Mouse (Mus musculus) CH12.LX (cell line): ENCODE results near the gene Rbm19. TPM values are rescaled to one million over a fixed set of nuclear protein-coding genes. Genes with fewer than 3 reads are reported as not detected.

Experiments used
- DNase-seq: peaks from one replicate; pipeline ENCODE4 v3.0.0-alpha.2; 2013; ENCODE audit errors: extremely low read depth
- H3K27ac ChIP-seq: 2 replicates; pipeline ENCODE4 v1.5.1; 2012; ENCODE audit warnings: low read depth, mild to moderate bottlenecking, control low read depth, moderate library complexity; ENCODE audit not compliant: insufficient read depth
- H3K27me3 ChIP-seq: replicated peaks from 2 replicates; pipeline ENCODE3; 2012; ENCODE audit warnings: inconsistent platforms
- H3K36me3 ChIP-seq, 2 experiments: replicated peaks in 1 of 2; 2 replicates each; pipeline versions ENCODE3 to v1.6.1; 2012; ENCODE audit warnings: inconsistent platforms in 1 of 2, low read length in 1 of 2, mild to moderate bottlenecking in 1 of 2, mixed read lengths in 1 of 2, moderate library complexity in 1 of 2; ENCODE audit not compliant: control insufficient read depth in 1 of 2, insufficient read depth in 1 of 2
- H3K4me1 ChIP-seq, 2 experiments: 2 replicates each; pipeline ENCODE4 v1.6.1; 2012; ENCODE audit warnings: inconsistent platforms in 1 of 2, moderate library complexity in 1 of 2; ENCODE audit not compliant: insufficient read depth in 2 of 2, control insufficient read depth in 1 of 2
- H3K4me2 ChIP-seq: 2 replicates; pipeline ENCODE4 v1.6.1; 2012; ENCODE audit warnings: low read depth, mild to moderate bottlenecking, control low read depth; ENCODE audit not compliant: poor library complexity, insufficient read depth, severe bottlenecking
- H3K4me3 ChIP-seq, 3 experiments: fragments of 150-350 bp in 1 of 3; sonication (generic) in 1 of 3; replicated peaks in 1 of 3; 2 replicates each; pipeline versions ENCODE3 to v1.5.1; 2011 to 2012; ENCODE audit warnings: low read depth in 2 of 3, low read length in 2 of 3, mild to moderate bottlenecking in 2 of 3, moderate library complexity in 2 of 3, control low read depth in 1 of 3, improper control_type of control experiment in 1 of 3, inconsistent platforms in 1 of 3, mixed read lengths in 1 of 3; ENCODE audit not compliant: poor library complexity in 1 of 3
- H3K79me2 ChIP-seq: replicated peaks from 2 replicates; pipeline ENCODE4 v1.6.1; 2012; ENCODE audit warnings: mild to moderate bottlenecking, moderate library complexity; ENCODE audit not compliant: control insufficient read depth, poor library complexity, insufficient read depth, severe bottlenecking; ENCODE audit errors: extremely low read depth
- H3K9ac ChIP-seq: 2 replicates; pipeline ENCODE4 v1.6.1; 2012; ENCODE audit warnings: low read depth, mild to moderate bottlenecking, control low read depth, moderate library complexity; ENCODE audit not compliant: insufficient read depth
- H3K9me3 ChIP-seq: replicated peaks from 2 replicates; pipeline ENCODE3; 2012; ENCODE audit warnings: low read length, inconsistent platforms, mixed read lengths
- BHLHE40 ChIP-seq: IDR thresholded peaks from 2 replicates; pipeline ENCODE4 v1.6.1; 2011; ENCODE audit warnings: mild to moderate bottlenecking, low read depth, low read length, improper control_type of control experiment
- CTCF ChIP-seq, 2 experiments: IDR thresholded peaks in 1 of 2; conservative IDR thresholded peaks in 1 of 2; 2 replicates each; pipeline ENCODE4 v1.5.1; 2011 to 2012; ENCODE audit warnings: low read depth in 2 of 2, low read length in 2 of 2, improper control_type of control experiment in 1 of 2, inconsistent platforms in 1 of 2, mild to moderate bottlenecking in 1 of 2, moderate library complexity in 1 of 2
- E2F4 ChIP-seq: IDR thresholded peaks from 2 replicates; pipeline ENCODE4 v1.6.1; 2011; ENCODE audit warnings: low read depth, low read length, improper control_type of control experiment; ENCODE audit not compliant: insufficient replicate concordance
- ETS1 ChIP-seq: conservative IDR thresholded peaks from 2 replicates; pipeline ENCODE4 v1.6.1; 2012; ENCODE audit warnings: low read depth, mild to moderate bottlenecking, inconsistent platforms, low read length, improper control_type of control experiment, moderate library complexity
- GABPA ChIP-seq: IDR thresholded peaks from 2 replicates; pipeline ENCODE4 v1.6.1; 2012; ENCODE audit warnings: low read depth, low read length, improper control_type of control experiment, inconsistent platforms; ENCODE audit not compliant: insufficient replicate concordance
- HCFC1 ChIP-seq: IDR thresholded peaks from 2 replicates; pipeline ENCODE4 v1.6.1; 2012; ENCODE audit warnings: low read depth, mild to moderate bottlenecking, inconsistent platforms, low read length, improper control_type of control experiment
- IRF4 ChIP-seq: IDR thresholded peaks from 2 replicates; pipeline ENCODE4 v1.6.1; 2014; ENCODE audit warnings: low read depth, mild to moderate bottlenecking, inconsistent platforms, low read length, improper control_type of control experiment
- JUN ChIP-seq: IDR thresholded peaks from 2 replicates; pipeline ENCODE4 v1.6.1; 2011; ENCODE audit warnings: low read depth, mild to moderate bottlenecking, low read length, improper control_type of control experiment, moderate library complexity; ENCODE audit not compliant: insufficient read depth
- JUND ChIP-seq: conservative IDR thresholded peaks from 2 replicates; pipeline ENCODE4 v1.6.1; 2011; ENCODE audit warnings: low read depth, low read length, improper control_type of control experiment
- MAZ ChIP-seq: IDR thresholded peaks from 2 replicates; pipeline ENCODE4 v1.6.1; 2012; ENCODE audit warnings: low read depth, mild to moderate bottlenecking, inconsistent platforms, low read length, improper control_type of control experiment, moderate library complexity
- NRF1 ChIP-seq: IDR thresholded peaks from 2 replicates; pipeline ENCODE4 v1.6.1; 2014; ENCODE audit warnings: low read depth, mild to moderate bottlenecking, inconsistent platforms, low read length, improper control_type of control experiment, moderate library complexity
- PAX5 ChIP-seq: IDR thresholded peaks from 2 replicates; pipeline ENCODE4 v1.6.1; 2012; ENCODE audit warnings: low read length, inconsistent platforms, mixed read lengths
- POLR2AphosphoS2 ChIP-seq: IDR thresholded peaks from 2 replicates; pipeline ENCODE4 v1.6.1; 2011; ENCODE audit warnings: low read depth, low read length, improper control_type of control experiment
- RCOR1 ChIP-seq: conservative IDR thresholded peaks from 2 replicates; pipeline ENCODE4 v1.6.1; 2012; ENCODE audit warnings: low read depth, mild to moderate bottlenecking, inconsistent platforms, low read length, improper control_type of control experiment
- SIN3A ChIP-seq: IDR thresholded peaks from 2 replicates; pipeline ENCODE4 v1.6.1; 2012; ENCODE audit warnings: low read length, improper control_type of control experiment, inconsistent platforms
- SMC3 ChIP-seq: IDR thresholded peaks from 2 replicates; pipeline ENCODE4 v1.6.1; 2011; ENCODE audit warnings: low read depth, low read length, improper control_type of control experiment
- TBP ChIP-seq: conservative IDR thresholded peaks from 2 replicates; pipeline ENCODE4 v1.6.1; 2011; ENCODE audit warnings: low read depth, low read length, improper control_type of control experiment
- TCF12 ChIP-seq: IDR thresholded peaks from 2 replicates; pipeline ENCODE4 v1.6.1; 2014; ENCODE audit warnings: low read depth, mild to moderate bottlenecking, inconsistent platforms, low read length, improper control_type of control experiment
- UBTF ChIP-seq: IDR thresholded peaks from 2 replicates; pipeline ENCODE4 v1.6.1; 2012; ENCODE audit warnings: low read depth, mild to moderate bottlenecking, inconsistent platforms, low read length, improper control_type of control experiment, moderate library complexity
- USF1 ChIP-seq: IDR thresholded peaks from 2 replicates; pipeline ENCODE4 v1.6.1; 2014; ENCODE audit warnings: low read depth, mild to moderate bottlenecking, inconsistent platforms, low read length, improper control_type of control experiment
- USF2 ChIP-seq: conservative IDR thresholded peaks from 2 replicates; pipeline ENCODE4 v1.6.1; 2011; ENCODE audit warnings: low read depth, low read length, improper control_type of control experiment
- ZC3H11A ChIP-seq: IDR thresholded peaks from 2 replicates; pipeline ENCODE4 v1.6.1; 2012; ENCODE audit warnings: low read depth, mild to moderate bottlenecking, inconsistent platforms, low read length, improper control_type of control experiment
- ZKSCAN1 ChIP-seq: IDR thresholded peaks from 2 replicates; pipeline ENCODE4 v1.6.1; 2012; ENCODE audit warnings: low read depth, inconsistent platforms, low read length, improper control_type of control experiment, borderline replicate concordance
- ZMIZ1 ChIP-seq: IDR thresholded peaks from 2 replicates; pipeline ENCODE4 v1.6.1; 2012; ENCODE audit warnings: low read depth, mild to moderate bottlenecking, inconsistent platforms, low read length, improper control_type of control experiment
- ZNF384 ChIP-seq: IDR thresholded peaks from 2 replicates; pipeline ENCODE4 v1.6.1; 2012; ENCODE audit warnings: low read depth, low read length, improper control_type of control experiment, inconsistent platforms
- dilution Hi-C: fragments of 300-500 bp; cut with MboI; formaldehyde crosslinking; loops from 2 replicates; pipeline ENCODE4 v1.14.3; 2020; ENCODE audit warnings: low sequenced_read_pairs; ENCODE audit not compliant: extremely low pct_unique_long_range_greater_than_20kb, extremely low pct_ligation_motif_present
- in situ Hi-C: fragments of 300-500 bp; cut with MboI; formaldehyde crosslinking; loops from 3 replicates; pipeline ENCODE4 v1.14.3; 2019; ENCODE audit warnings: low sequenced_read_pairs, low pct_ligation_motif_present, low pct_unique_long_range_greater_than_20kb, mixed read lengths
- polyA plus RNA-seq: library from polyadenylated mRNA; unstranded; fragments of >175 nt; gene quantifications from 2 replicates; pipeline ENCODE4 v1.2.1, GENCODE M21; 2012; ENCODE audit warnings: low read depth; ENCODE audit not compliant: insufficient read length
- total RNA-seq, 2 experiments: library from RNA; depleted of rRNA; stranded (reverse); fragments of 300-350 nt in 1 of 2; fragments of >200 nt in 1 of 2; gene quantifications; 2 replicates each; pipeline ENCODE4 v1.2.3; 2012 to 2014

Gene Rbm19
- total and polyA plus RNA-seq, 3 experiments, result 36.2 to 81.4 (median 56.5) TPM

DNA sequence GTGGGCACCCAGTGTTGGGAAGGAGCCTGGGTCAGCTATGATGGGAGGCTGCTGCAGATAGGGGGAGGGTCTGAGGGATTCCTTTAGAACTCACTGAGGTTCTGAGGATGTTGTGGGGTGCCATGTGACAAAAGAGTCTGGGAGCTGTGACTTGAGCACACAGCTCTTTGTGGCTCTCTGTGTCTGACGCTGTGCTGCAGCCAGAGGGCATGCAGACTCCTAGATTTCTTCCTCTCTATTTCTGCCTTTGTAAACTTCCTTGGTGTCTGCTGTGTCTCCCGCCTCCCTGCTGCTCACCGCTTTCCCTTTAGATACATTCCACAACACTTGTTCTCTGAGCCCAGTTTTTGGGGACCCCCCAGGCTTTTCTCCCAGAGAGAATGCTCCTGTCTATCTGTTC is 36.9 kb downstream of the Rbm19 start:
- H3K36me3 ChIP-seq, result peaks cover 48 to 94% of the 10 kb centered on the region in 2 experiments
- dilution Hi-C loops, result no loop called here

DNA sequence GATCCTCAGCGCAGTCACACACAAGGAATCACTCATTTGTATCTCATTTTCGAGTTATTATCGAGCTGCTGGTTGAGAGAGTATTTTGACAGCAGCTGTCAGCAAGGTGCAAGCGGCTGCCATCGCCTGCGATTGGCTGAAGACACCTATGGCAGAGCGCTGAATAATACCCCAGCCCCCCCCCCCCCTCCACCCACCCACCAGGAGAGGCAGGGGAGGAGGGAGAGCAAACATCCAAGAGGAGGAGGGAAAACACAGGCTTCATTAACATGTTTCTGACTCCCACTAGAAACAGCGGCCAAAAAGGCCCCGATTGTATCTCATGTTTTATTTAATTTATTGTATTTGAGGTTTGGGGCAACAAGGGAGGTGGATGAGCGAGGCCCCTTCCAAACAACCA is 39.4 kb downstream of the Rbm19 start:
- Histone ChIP-seq H3K36me3 (peaks cover 31 to 95% of the 10 kb centered on the region in 2 experiments), H3K27me3 (no peaks in the 10 kb centered on the region), H3K9ac (no peak overlapping the region), H3K4me1 (peaks cover 0 to 18% of the 10 kb centered on the region in 2 experiments; a peak in 2 of 4 replicates), H3K4me3 (no peak overlapping the region), H3K9me3 (no peaks in the 10 kb centered on the region), H3K79me2 (no peaks in the 10 kb centered on the region), H3K27ac (no peak overlapping the region), H3K4me2 (no peak overlapping the region)
- in situ Hi-C loops, result no loop called here
- no peak for DNase-seq
- no peak for TF ChIP-seq HCFC1
- TF ChIP-seq IRF4, result no peak
- TF ChIP-seq E2F4, result no peak
- no peak for TF ChIP-seq USF2
- TF ChIP-seq MAZ, result no peak
- TF ChIP-seq USF1, result no peak
- no peak for TF ChIP-seq CTCF (conservative IDR thresholded peaks at IDR 0.05 in 1 of 2, IDR thresholded peaks at IDR 0.05 in 1 of 2; ENCODE audit: low read depth in 2 of 2, low read length in 2 of 2)
- no peak for TF ChIP-seq RCOR1
- TF ChIP-seq ZMIZ1, result no peak
- TF ChIP-seq JUN, result no peak
- no peak for TF ChIP-seq UBTF
- no peak for TF ChIP-seq PAX5
- no peak for TF ChIP-seq BHLHE40
- TF ChIP-seq POLR2AphosphoS2, result no peak
- no peak for TF ChIP-seq ZKSCAN1
- no peak for TF ChIP-seq TBP
- TF ChIP-seq SIN3A, result no peak
- no peak for TF ChIP-seq ETS1
- TF ChIP-seq ZNF384, result no peak
- dilution Hi-C loops, result no loop called here

More for the DNA sequence above, 36.9 kb downstream of the Rbm19 start:
- Histone ChIP-seq H3K9ac (no peak overlapping the region), H3K9me3 (no peaks in the 10 kb centered on the region), H3K27me3 (no peaks in the 10 kb centered on the region), H3K79me2 (no peaks in the 10 kb centered on the region), H3K27ac (no peak overlapping the region), H3K4me3 (no peak overlapping the region), H3K4me2 (no peak overlapping the region), H3K4me1 (peaks cover 0 to 18% of the 10 kb centered on the region in 2 experiments; a peak in 2 of 4 replicates)
- TF ChIP-seq TCF12, result no peak
- no peak for TF ChIP-seq ZC3H11A
- TF ChIP-seq PAX5, result no peak
- no peak for TF ChIP-seq SMC3
- no peak for TF ChIP-seq NRF1
- TF ChIP-seq MAZ, result no peak
- no peak for TF ChIP-seq JUND
- TF ChIP-seq ZMIZ1, result no peak
- no peak for TF ChIP-seq GABPA
- no peak for TF ChIP-seq JUN
- in situ Hi-C loops, result no loop called here
- DNase-seq, result no peak
